Mouse (Mus musculus) gastrocnemius, postnatal 36 days (tissue): Measurements from ENCODE around the gene Trpm8. TPM values are rescaled to one million over a fixed set of nuclear protein-coding genes. Genes with fewer than 3 reads are reported as not detected.

Experiments
- DNase-seq, 2 experiments: peaks; one replicate each; pipeline ENCODE4 v3.0.0; 2022
- intact Hi-C: fragments of 180-260 bp; cut with DNase I; formaldehyde crosslinking; loops from one replicate; pipeline ENCODE4 v1.15.1; 2025
- total RNA-seq, 2 experiments: library from RNA; stranded (reverse); gene quantifications; 2 replicates each; pipeline ENCODE4 v1.2.3; 2021

Gene Trpm8
- total RNA-seq, 2 experiments from 2014 or later = not detected

- DNase-seq = no peak
- intact Hi-C loops = no loop called here
Observed at GRCm38 (mm10) chr1:88322146-88322545, 44.7 kb downstream of the Trpm8 start.

DNA sequence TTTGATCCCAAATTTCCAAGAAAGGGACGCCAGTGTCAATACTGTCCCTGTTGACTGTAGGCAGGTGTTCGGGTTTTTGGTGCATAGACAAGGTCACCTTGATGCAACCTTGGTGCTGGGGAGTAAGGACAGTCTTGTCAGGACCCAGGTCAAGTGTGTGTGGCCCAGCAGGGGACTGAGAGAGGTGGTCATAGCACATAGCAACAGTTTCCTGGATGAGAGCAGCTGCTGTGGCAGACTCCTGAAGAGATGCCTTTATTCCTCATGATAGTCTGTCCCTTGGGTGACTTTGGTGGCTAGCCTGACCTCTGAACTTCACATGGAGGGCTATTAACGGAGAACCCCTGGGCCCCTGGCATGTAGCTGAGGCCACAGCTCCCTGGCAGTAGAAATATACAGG is 45.6 kb downstream of the Trpm8 start:
- intact Hi-C loops = no loop called here
- DNase-seq = no peak

GRCm38 (mm10) chr1:88339481-88339880 is 62.0 kb downstream of the Trpm8 start:
- no peak for DNase-seq
- intact Hi-C loops = no loop called here

- intact Hi-C loops = no loop called here
- no peak for DNase-seq
Observed at GRCm38 (mm10) chr1:88342615-88343014, 65.2 kb downstream of the Trpm8 start.

DNA sequence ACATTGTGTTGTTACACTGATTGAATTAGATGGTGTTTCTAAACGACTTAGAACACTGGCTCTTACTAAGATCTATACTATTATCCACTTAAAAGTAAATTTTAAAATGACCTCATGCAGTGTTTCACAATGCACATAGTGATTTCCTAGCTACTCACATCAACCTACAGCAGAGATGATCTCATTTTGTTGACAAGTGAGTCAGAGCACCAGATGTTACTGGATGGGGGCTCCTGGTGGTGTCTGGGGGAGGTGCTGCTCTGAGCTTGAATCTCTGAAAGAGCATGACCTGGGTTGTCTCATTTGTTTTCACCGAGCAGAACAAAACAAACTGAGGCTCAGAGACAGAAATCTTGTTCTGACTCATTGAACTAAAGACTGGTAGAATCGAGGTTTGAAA is 68.1 kb downstream of the Trpm8 start:
- no peak for DNase-seq
- intact Hi-C loops = no loop called here

DNA sequence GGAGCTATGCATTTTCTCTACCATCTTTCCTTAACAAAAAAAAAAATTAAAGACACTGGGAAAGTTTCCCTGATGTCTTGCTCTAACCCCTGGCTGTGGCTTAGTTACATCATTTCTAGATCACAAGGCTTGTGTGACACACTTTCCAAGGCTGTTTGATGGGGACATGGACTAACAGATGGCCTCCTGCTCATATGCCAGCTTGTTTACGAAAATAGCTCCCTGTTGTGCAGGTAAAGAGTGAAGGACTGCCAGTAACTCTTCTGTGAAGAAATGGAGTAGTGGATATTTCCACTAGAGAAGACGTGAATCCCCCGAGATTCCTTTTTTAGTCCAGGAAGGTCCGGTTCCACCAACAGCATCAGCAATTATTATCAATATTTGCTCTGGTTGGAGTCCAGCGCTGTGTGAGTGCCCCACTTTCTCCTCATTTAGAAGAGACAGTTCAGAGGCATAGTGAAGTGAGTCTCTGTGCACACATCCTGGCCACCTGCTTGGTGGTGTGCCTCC is 71.1 kb downstream of the Trpm8 start:
- intact Hi-C loops = no loop called here
- DNase-seq = no peak

- no peak for DNase-seq
- intact Hi-C loops = no loop called here
Observed at GRCm38 (mm10) chr1:88350761-88351160, 73.3 kb downstream of the Trpm8 start.

DNA sequence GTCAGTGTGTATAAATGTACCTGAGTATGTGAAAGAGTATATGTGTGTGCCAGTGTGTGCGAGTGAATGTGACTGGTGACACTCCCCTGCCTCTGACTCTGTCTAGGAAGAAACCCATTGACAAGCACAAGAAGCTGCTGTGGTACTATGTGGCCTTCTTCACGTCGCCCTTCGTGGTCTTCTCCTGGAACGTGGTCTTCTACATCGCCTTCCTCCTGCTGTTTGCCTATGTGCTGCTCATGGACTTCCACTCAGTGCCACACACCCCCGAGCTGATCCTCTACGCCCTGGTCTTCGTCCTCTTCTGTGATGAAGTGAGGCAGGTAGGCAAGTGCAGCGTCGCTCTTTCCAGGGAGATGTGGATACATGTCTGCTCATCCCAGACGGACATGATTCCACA is 77.6 kb downstream of the Trpm8 start:
- no peak for DNase-seq
- intact Hi-C loops = no loop called here

- DNase-seq = no peak
- intact Hi-C loops = no loop called here
Observed at GRCm38 (mm10) chr1:88355681-88356080, 78.2 kb downstream of the Trpm8 start.

DNA sequence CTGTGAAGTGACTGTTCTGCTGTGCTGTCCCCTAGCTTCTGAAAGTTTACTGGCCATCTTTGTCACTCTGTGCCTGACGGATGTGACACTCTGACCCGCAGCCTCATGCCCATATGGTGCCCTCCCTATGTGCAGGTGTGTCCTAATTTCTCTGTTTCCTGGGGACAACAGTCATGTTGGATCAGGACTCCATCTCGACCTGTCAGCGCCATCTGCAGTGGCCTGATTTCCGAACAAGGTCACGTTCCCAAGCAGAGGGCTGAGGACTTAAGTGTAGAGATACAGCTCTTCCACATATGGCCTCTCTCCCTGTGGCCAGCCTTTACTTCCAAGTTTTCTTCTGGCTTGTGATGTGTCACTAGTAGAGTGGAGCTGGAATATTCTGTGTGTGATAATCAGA is 79.2 kb downstream of the Trpm8 start:
- intact Hi-C loops = no loop called here
- no peak for DNase-seq

DNA sequence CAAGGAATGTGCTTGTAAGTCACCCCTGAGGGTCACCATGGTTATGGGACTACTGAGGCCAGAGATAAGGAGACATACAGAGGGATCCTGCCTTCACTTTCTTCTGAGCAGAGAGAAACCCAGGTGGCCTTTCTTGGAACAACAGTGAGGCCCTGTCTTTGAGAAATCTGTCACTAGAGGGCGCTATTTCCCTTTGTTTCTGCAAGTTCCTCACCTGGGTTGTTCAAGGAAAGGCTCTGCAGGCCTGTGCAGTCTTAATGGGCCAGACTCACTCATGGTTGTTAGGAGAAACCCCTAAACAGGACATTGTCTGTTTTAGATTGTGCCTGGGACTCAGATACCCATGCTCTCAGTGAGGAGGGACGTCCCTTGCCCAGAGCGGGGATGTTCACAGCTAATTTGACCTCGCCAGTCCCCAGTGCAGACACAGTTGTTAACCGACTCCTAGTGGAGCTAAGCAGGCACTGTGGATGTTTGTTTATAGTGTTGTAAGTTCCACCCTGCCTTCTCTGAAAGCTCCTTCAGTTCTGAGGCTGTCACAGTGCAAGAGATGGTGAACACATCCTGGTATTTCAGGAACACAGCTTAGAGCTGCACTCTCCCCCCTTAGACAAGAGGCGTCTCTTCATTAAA is 80.1 kb downstream of the Trpm8 start:
- DNase-seq = no peak
- intact Hi-C loops = no loop called here

DNA sequence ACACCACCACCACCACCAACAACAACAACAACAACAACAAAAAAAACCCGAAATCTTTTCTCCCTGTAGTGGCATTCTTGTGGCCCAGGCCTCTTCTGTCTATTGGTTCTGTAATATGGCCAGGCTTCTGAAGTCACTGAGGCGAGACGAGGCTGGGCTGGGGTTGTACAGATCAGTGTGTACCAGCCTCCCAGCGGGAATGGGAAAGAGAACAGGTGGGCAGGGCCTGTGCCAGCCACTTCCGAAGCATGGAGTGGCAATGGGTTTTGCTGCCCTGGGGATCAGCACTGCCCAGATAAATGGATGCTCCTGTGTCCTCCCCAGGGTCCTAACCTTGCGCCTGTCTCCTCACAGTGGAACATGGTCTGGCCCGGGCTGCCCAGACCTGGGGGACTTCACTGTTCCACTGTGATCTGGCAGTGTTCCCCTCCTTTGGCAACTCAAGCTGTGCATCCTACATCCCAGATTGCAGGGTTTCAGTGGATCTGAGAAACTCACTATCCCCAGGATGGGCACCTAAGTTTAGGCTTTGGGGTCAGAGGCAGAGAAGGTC is 80.7 kb downstream of the Trpm8 start:
- intact Hi-C loops = no loop called here
- DNase-seq = no peak

GRCm38 (mm10) chr1:88361085-88361484 is 83.6 kb downstream of the Trpm8 start:
- no peak for DNase-seq
- intact Hi-C loops = no loop called here

DNA sequence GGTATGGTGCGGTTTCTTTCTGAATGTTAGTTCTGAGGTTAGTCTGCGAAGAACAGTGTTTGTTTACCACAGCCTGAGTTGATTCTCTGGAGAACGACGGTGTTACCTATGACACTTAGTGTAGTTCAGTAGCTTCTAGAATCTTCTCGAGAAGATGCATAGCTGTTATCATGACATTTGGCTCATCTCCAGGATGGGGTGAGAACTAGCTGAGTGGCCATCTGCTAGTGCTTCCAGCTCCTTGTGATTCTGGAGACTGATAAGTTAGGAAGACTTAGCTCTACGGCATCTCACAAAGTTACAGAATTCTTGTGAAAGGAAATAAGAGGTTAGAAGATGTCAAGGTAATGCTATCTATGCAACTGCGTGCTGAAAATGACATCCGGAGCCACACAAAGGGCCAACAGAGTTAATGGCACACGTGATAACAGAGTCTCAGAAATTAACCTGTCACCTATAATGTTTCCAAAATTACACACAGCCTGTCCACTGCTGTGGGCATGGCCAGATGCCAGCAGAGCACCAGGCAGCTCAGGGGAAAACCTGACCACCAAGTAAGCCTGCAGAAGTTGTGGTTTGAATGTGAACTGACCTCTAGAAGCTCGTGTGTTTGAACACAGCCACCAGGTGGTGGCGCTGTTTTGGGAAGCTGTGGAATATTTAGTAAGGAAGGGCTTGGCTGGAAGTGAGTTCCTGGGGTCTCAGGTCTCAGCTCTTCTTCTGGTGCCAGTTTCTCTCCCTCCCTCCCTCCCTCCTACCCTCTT is 89.6 kb downstream of the Trpm8 start:
- DNase-seq = no peak
- intact Hi-C loops = no loop called here

DNA sequence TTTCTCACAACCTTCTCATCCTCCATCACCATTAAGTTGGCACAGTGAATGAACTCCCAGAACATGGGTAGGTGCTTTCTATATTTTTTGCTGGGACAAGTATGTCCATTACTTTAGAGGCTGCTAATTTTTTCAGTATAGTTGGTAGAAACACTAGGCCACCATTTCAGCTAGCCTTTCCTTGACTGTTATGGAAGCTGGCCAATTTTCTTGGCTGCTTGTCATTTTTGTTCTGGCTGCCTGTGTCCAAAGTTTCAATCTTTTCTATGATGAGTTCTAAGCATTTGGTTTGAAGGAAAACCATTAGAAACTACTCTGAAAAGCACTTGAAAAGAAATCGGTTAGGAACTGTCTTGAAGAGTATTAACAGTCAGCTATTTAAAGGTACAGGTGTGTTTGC is 101.0 kb downstream of the Trpm8 start:
- intact Hi-C loops = no loop called here
- no peak for DNase-seq

GRCm38 (mm10) chr1:88391632-88392031 is 114.2 kb downstream of the Trpm8 start:
- intact Hi-C loops = no loop called here

GRCm38 (mm10) chr1:88393321-88393720 is 115.9 kb downstream of the Trpm8 start:
- no peak for DNase-seq
- intact Hi-C loops = no loop called here

More at GRCm38 (mm10) chr1:88391632-88392031, 114.2 kb downstream of the Trpm8 start:
- DNase-seq = no peak

DNA sequence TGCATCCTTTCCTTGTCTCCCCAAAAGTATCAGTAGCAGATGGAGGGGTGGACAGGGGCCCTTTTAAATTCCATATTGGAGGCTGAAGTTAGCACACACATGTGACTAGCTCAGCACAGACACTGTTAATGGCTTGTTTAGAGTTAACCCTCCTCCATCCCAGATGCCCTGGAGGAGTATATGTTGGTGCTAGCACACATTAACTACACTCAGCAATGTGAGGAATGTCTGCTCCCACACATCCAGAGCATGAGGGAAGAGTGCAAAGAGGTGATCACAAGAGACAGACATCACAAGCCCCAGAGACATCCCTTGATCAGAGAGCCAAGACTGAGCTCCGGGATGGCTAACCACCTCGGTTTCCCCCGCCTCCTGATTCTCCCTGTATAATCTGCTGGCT is 125.9 kb downstream of the Trpm8 start:
- intact Hi-C loops = no loop called here
- DNase-seq = no peak

DNA sequence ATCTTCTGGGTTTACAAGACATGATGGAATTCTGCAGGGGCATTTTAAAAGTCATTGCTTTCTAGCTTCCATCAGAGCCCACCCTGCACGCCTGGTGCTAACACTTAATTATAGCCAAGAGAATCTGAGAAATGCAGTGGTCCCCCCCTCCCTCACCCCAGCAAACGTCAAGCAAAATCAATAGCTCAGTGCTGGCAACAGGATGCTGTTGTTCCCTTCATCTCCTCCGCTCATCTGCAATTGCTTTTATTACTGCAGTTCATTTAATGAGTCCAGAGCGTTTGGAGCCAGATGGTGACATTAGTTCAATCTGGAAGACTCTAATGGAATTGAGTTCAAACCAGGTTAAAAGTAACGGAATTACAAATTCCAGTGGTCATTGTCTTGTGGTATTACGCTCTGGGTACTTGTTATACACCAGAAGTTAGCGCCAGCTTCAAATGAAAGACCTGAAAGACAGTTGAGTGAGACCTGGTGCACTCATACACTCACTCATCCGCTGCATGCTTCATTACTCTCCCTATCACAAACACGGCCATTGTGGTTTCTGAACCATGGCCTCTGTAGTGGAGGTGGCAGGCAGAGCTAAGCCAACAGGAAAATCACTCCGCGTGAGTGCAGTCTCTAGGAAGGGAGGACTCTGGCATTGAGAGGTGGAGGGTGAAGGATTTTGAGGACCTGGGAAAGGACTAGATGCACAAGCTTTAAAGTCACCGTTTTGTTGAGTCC is 128.8 kb downstream of the Trpm8 start:
- DNase-seq = no peak

GRCm38 (mm10) chr1:88406807-88407198 is 129.3 kb downstream of the Trpm8 start, which contains the start of gene Spp2:
Gene Spp2 (plus strand): TSS chr1:88406961.
- DNase-seq = no peak
- intact Hi-C loops = no loop called here

More for the DNA sequence above, 128.8 kb downstream of the Trpm8 start:
- intact Hi-C loops = no loop called here

DNA sequence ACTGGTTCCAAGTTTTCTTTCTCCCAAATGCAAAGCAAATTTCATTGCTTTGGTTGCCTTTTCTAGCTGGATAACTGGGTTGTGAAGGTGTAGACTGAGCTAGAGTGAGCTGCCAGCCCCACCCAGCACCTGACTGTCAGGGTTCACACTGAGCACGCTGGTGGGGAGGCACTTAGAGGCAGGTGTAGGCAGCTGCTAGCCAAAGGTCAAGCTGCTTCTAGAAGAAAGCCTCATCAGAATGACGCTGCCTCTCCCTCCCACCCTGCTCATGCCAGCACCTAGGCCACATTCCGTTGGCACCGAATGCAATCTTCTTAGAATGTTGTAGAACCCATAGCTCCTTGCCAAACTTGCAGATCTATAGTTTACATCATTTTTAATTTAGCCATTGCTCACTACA is 130.9 kb downstream of the Trpm8 start:
- intact Hi-C loops = no loop called here
- DNase-seq = no peak
